Mouse (Mus musculus): ENCODE results near the gene Taar7b. TPM values are rescaled to one million over a fixed set of nuclear protein-coding genes. Genes with fewer than 3 reads are reported as not detected.

The Taar7b gene
- polyA plus RNA-seq, 1 experiment from 2014 or later, result not detected

- ATAC-seq (ENCODE audit: low FRiP score, low read depth), result no peak
- H3K36me3 ChIP-seq, result no peaks in the 10 kb centered on the region
- no peaks in the 10 kb centered on the region for H3K4me1 ChIP-seq (replicated peaks)
- no peak within 1 kb of the TSS for H3K9ac ChIP-seq
- no peak within 1 kb of the TSS for H3K4me3 ChIP-seq
- no peaks in the 10 kb centered on the region for H3K9me3 ChIP-seq
- no peaks in the 10 kb centered on the region for H3K27me3 ChIP-seq
- no peak within 1 kb of the TSS for H3K27ac ChIP-seq (replicated peaks)
- WGBS, result 90% methylated on average over 3 of the region's 3 CpGs
- no peak within 1 kb of the TSS for H3K4me2 ChIP-seq
These were observed 6.4 kb upstream of the Taar7b start, which contains the start of gene Taar7a for GRCm38 (mm10) chr10:23993381-23993780. Gene Taar7a (minus strand): TSS chr10:23993481.

- Histone ChIP-seq H3K4me3 (no peak overlapping the region), H3K27ac (replicated peaks) (no peak overlapping the region), H3K9me3 (no peaks in the 10 kb centered on the region), H3K4me1 (replicated peaks) (no peaks in the 10 kb centered on the region), H3K36me3 (no peaks in the 10 kb centered on the region), H3K4me2 (no peak overlapping the region), H3K27me3 (no peaks in the 10 kb centered on the region), H3K9ac (no peak overlapping the region)
- 88% methylated on average over 1 of the region's 1 CpGs for WGBS
- ATAC-seq (ENCODE audit: low FRiP score, low read depth), result no peak
These were observed 6.7 kb downstream of the Taar7b start for GRCm38 (mm10) chr10:24006442-24006841.

DNA sequence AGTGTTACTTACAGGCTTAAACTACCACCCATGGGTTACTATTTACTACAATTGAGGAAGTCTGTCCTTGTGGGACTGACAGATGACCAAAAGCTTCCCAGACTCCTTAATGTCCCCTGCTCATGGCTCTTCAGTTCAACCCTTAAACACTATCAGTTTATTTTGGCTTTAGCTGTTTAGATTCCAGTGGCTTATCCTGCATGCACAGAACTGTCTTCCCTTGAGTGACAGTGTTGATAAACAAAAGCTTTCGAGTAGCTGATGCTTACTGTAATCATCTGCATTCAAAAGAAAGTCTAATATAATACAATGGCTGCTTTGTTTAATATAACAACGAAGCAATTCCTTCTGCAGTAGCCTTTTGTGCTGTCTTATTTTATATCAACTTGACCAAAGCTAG, 7.3 kb downstream of the Taar7b start:
- H3K9ac ChIP-seq, result no peak overlapping the region
- no peaks in the 10 kb centered on the region for H3K27me3 ChIP-seq
- H3K4me1 ChIP-seq (replicated peaks), result no peaks in the 10 kb centered on the region
- H3K4me3 ChIP-seq, result no peak overlapping the region
- no peak for ATAC-seq (ENCODE audit: low FRiP score, low read depth)
- no peaks in the 10 kb centered on the region for H3K9me3 ChIP-seq
- WGBS, result 59% methylated on average over 2 of the region's 2 CpGs
- no peak overlapping the region for H3K4me2 ChIP-seq
- H3K27ac ChIP-seq (replicated peaks), result no peak overlapping the region
- no peaks in the 10 kb centered on the region for H3K36me3 ChIP-seq

- Histone ChIP-seq H3K27ac (replicated peaks) (no peak overlapping the region), H3K9ac (no peak overlapping the region), H3K27me3 (no peaks in the 10 kb centered on the region), H3K4me1 (replicated peaks) (no peaks in the 10 kb centered on the region), H3K36me3 (no peaks in the 10 kb centered on the region), H3K9me3 (no peaks in the 10 kb centered on the region), H3K4me2 (no peak overlapping the region), H3K4me3 (no peak overlapping the region)
- ATAC-seq (ENCODE audit: low FRiP score, low read depth), result no peak
- WGBS, result 89% methylated on average over 1 of the region's 1 CpGs
These were observed 8.4 kb downstream of the Taar7b start for GRCm38 (mm10) chr10:24008143-24008542.

DNA sequence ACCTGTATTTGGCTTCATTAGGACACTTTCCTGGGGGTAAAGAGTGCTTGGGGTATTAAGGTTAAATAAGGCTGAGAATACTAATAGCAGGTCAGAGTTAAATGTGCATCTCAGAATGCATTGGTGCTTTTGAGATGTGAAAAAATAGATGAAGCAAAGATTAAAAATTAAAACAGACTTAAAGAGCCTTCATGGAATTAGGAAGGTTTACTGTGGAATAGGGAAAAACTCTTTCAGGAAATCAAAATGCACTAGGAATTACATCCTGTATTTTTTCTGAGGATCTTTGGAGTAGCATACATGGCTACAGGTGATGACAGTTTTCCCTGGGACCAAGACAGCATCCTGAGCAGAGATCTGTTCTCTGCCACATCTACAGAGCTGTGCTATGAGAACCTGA, 27.2 kb downstream of the Taar7b start, which contains the start of gene Taar7d:
Gene Taar7d (plus strand): TSS at position 301 of the 400 bp plus-strand sequence.
- no peak within 1 kb of the TSS for H3K27ac ChIP-seq (replicated peaks)
- H3K9ac ChIP-seq, result no peak within 1 kb of the TSS
- no peak within 1 kb of the TSS for H3K4me3 ChIP-seq
- ATAC-seq (ENCODE audit: low FRiP score, low read depth), result no peak
- H3K27me3 ChIP-seq, result no peaks in the 10 kb centered on the region
- no peak within 1 kb of the TSS for H3K4me2 ChIP-seq
- no peaks in the 10 kb centered on the region for H3K36me3 ChIP-seq
- H3K4me1 ChIP-seq (replicated peaks), result no peaks in the 10 kb centered on the region
- H3K9me3 ChIP-seq, result no peaks in the 10 kb centered on the region

DNA sequence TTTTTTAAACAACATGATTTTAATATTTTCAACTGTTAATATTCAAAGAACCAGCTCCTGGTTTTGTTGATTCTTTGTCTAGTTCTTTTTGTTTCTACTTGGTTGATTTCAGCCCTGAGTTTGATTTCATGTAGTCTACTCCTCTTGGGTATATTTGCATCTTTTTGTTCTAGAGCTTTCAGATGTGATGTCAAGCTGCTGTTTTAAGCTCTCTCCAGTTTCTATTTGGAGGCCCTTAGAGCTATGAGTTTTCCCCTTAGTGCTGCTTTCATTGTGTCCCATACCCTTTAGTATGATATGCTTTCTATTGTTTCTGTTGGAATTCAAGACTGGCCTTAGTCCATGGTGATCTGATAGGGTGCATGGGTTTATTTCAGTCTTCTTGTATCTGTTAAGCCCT, 31.6 kb downstream of the Taar7b start:
- no peaks in the 10 kb centered on the region for H3K36me3 ChIP-seq
- H3K4me2 ChIP-seq, result no peak overlapping the region
- no peak overlapping the region for H3K4me3 ChIP-seq
- H3K27me3 ChIP-seq, result no peaks in the 10 kb centered on the region
- no peak for ATAC-seq (ENCODE audit: low FRiP score, low read depth)
- H3K4me1 ChIP-seq (replicated peaks), result no peaks in the 10 kb centered on the region
- no peak overlapping the region for H3K27ac ChIP-seq (replicated peaks)
- H3K9me3 ChIP-seq, result no peaks in the 10 kb centered on the region
- no peak overlapping the region for H3K9ac ChIP-seq

DNA sequence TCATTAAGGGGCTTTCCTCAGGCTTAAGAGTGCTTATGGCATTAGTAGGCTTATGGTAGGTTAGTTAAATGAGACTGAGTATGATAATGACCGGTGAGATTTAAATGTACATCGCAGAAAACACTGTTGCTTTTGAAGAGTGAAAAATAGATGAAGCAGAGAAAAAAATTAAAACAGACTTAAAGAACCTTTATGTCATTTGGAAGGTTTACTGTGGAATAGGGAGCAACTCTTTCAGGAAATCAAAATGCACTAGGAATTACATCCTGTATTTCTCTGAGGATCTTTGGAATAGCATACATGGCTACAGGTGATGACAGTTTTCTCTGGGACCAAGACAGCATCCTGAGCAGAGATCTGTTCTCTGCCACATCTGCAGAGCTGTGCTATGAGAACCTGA, 37.6 kb downstream of the Taar7b start, which contains the start of gene Taar7e:
Gene Taar7e (plus strand): TSS at position 301 of the 400 bp plus-strand sequence.
- 90% methylated on average over 2 of the region's 2 CpGs for WGBS
- no peak for ATAC-seq (ENCODE audit: low FRiP score, low read depth)

DNA sequence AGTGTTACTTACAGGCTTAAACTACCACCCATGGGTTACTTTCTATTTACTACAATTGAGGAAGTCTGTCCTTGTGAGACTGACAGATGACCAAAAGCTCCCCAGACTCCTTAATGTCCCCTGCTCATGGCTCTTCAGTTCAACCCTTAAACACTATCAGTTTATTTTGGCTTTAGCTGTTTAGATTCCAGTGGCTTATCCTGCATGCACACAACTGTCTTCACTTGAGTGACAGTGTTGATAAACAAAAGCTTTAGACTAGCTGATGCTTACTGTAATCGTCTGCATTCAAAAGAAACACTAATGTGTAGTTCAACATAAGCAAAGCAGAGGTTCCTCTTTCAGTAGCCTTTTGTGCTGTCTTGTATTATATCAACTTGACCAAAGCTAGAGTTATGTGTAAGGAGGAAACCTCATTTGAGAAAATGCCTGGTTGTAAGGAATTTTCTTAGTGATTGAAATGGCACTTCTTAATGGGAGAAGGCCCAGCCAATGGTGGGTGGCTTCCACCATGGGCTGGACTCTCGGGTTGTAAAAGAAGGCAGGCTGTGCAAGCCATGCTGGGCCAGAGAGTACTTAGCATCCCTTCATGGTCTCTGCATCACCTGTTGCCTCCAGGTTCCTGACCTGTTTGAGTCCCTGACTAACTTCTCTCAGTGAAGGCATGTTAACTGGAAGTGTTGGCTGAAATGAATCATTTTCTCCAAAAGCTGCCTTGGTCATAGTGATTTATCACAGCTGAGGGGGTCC, 40.6 kb downstream of the Taar7b start:
- Histone ChIP-seq H3K4me2 (no peak overlapping the region), H3K27ac (replicated peaks) (no peak overlapping the region), H3K36me3 (no peaks in the 10 kb centered on the region), H3K4me3 (no peak overlapping the region), H3K4me1 (replicated peaks) (no peaks in the 10 kb centered on the region), H3K9ac (no peak overlapping the region), H3K9me3 (no peaks in the 10 kb centered on the region), H3K27me3 (no peaks in the 10 kb centered on the region)
- ATAC-seq (ENCODE audit: low FRiP score, low read depth), result no peak
- WGBS, result 73% methylated on average over 2 of the region's 2 CpGs

More for the DNA sequence above, 37.6 kb downstream of the Taar7b start, which contains the start of gene Taar7e:
- Histone ChIP-seq H3K36me3 (no peaks in the 10 kb centered on the region), H3K27me3 (no peaks in the 10 kb centered on the region), H3K9me3 (no peaks in the 10 kb centered on the region), H3K27ac (replicated peaks) (no peak within 1 kb of the TSS), H3K9ac (no peak within 1 kb of the TSS), H3K4me2 (no peak within 1 kb of the TSS), H3K4me1 (replicated peaks) (no peaks in the 10 kb centered on the region), H3K4me3 (no peak within 1 kb of the TSS)

- no peak within 1 kb of the TSS for H3K27ac ChIP-seq (replicated peaks)
- H3K27me3 ChIP-seq, result no peaks in the 10 kb centered on the region
- H3K9me3 ChIP-seq, result no peaks in the 10 kb centered on the region
- no peak within 1 kb of the TSS for H3K4me3 ChIP-seq
- no peaks in the 10 kb centered on the region for H3K36me3 ChIP-seq
- no peaks in the 10 kb centered on the region for H3K4me1 ChIP-seq (replicated peaks)
- no peak for ATAC-seq (ENCODE audit: low FRiP score, low read depth)
- no peak within 1 kb of the TSS for H3K9ac ChIP-seq
- H3K4me2 ChIP-seq, result no peak within 1 kb of the TSS
These were observed 49.5 kb downstream of the Taar7b start, which contains the start of gene Taar7f for GRCm38 (mm10) chr10:24049210-24049609. Gene Taar7f (plus strand): TSS chr10:24049510.

Other genes starting within 250 kb of the Taar7b start
- gene Rps12, start 212.7 kb upstream of the Taar7b start, polyA plus RNA-seq (2015; fragmentation: Nextera tagmentation; extraction: Ambion mirVana), result 104 and 108 TPM in 2 replicates
- 20.9 and 21.8 TPM in 2 replicates for gene Slc18b1, start 203.0 kb upstream of the Taar7b start, polyA plus RNA-seq (2015; fragmentation: Nextera tagmentation; extraction: Ambion mirVana)
- 0.14 TPM in 1 of 2 replicates, not detected in the other for gene Vnn3, start 148.5 kb upstream of the Taar7b start, polyA plus RNA-seq (2015; fragmentation: Nextera tagmentation; extraction: Ambion mirVana)
- 0.18 and 0.43 TPM in 2 replicates for gene Vnn1, start 105.3 kb upstream of the Taar7b start, polyA plus RNA-seq (2015; fragmentation: Nextera tagmentation; extraction: Ambion mirVana)
- not detected in 2 replicates for gene Taar1, start 79.6 kb upstream of the Taar7b start, polyA plus RNA-seq (2015; fragmentation: Nextera tagmentation; extraction: Ambion mirVana)
- gene Taar2, start 61.4 kb upstream of the Taar7b start, polyA plus RNA-seq (2015; fragmentation: Nextera tagmentation; extraction: Ambion mirVana), result 0.16 TPM in 1 of 2 replicates, not detected in the other
- not detected in 2 replicates for gene Taar3, start 50.4 kb upstream of the Taar7b start, polyA plus RNA-seq (2015; fragmentation: Nextera tagmentation; extraction: Ambion mirVana)
- gene Taar4, start 39.4 kb upstream of the Taar7b start, polyA plus RNA-seq (2015; fragmentation: Nextera tagmentation; extraction: Ambion mirVana), result not detected in 2 replicates
- not detected in 2 replicates for gene Taar5, start 29.2 kb upstream of the Taar7b start, polyA plus RNA-seq (2015; fragmentation: Nextera tagmentation; extraction: Ambion mirVana)
- gene Taar6, start 14.3 kb upstream of the Taar7b start, polyA plus RNA-seq (2015; fragmentation: Nextera tagmentation; extraction: Ambion mirVana), result not detected in 2 replicates
- gene Taar7a, start 6.5 kb upstream of the Taar7b start, polyA plus RNA-seq (2015; fragmentation: Nextera tagmentation; extraction: Ambion mirVana), result not detected in 2 replicates
- not detected in 2 replicates for gene Taar7d, start 27.3 kb downstream of the Taar7b start, polyA plus RNA-seq (2015; fragmentation: Nextera tagmentation; extraction: Ambion mirVana)
- not detected in 2 replicates for gene Taar7e, start 37.7 kb downstream of the Taar7b start, polyA plus RNA-seq (2015; fragmentation: Nextera tagmentation; extraction: Ambion mirVana)
- not detected in 2 replicates for gene Taar7f, start 49.6 kb downstream of the Taar7b start, polyA plus RNA-seq (2015; fragmentation: Nextera tagmentation; extraction: Ambion mirVana)
- not detected in 2 replicates for gene Taar8a, start 76.6 kb downstream of the Taar7b start, polyA plus RNA-seq (2015; fragmentation: Nextera tagmentation; extraction: Ambion mirVana)
- gene Taar8b, start 92.4 kb downstream of the Taar7b start, polyA plus RNA-seq (2015; fragmentation: Nextera tagmentation; extraction: Ambion mirVana), result not detected in 2 replicates
- gene Taar8c, start 102.0 kb downstream of the Taar7b start, polyA plus RNA-seq (2015; fragmentation: Nextera tagmentation; extraction: Ambion mirVana), result not detected in 2 replicates
- gene Taar9, start 109.6 kb downstream of the Taar7b start, polyA plus RNA-seq (2015; fragmentation: Nextera tagmentation; extraction: Ambion mirVana), result not detected in 2 replicates
- 296 and 313 TPM in 2 replicates for gene Stx7, start 149.4 kb downstream of the Taar7b start, polyA plus RNA-seq (2015; fragmentation: Nextera tagmentation; extraction: Ambion mirVana)
- 6.8 TPM in 2 replicates for gene Moxd1, start 223.6 kb downstream of the Taar7b start, polyA plus RNA-seq (2015; fragmentation: Nextera tagmentation; extraction: Ambion mirVana)